Mouse (Mus musculus) hindbrain, embryonic 14.5 days (tissue): ENCODE measurements around the gene Stk38l. TPM values are rescaled to one million over a fixed set of nuclear protein-coding genes. Genes with fewer than 3 reads are reported as not detected.
"Not testable (repeated sequence)": the region's sequence is repeated elsewhere in the genome, so short reads cannot be mapped to it uniquely, and the experiment has no call there.

Source experiments
- ATAC-seq: fragments of 200-750 bp; cut with Nextera tagmentation; 2 replicates; pipeline ENCODE4 v1.8.0; 2017; ENCODE audit warnings: moderate number of reproducible peaks, mild to moderate bottlenecking, moderate TSS enrichment, moderate library complexity; ENCODE audit not compliant: low FRiP score
- DNase-seq: peaks from one replicate; pipeline ENCODE4 v3.0.0-alpha.2; 2015; ENCODE audit warnings: low spot score
- H3K27ac ChIP-seq: fragments of 300-500 bp; sonication (generic); 2 replicates; pipeline ENCODE4 v1.5.1; 2014; ENCODE audit warnings: mild to moderate bottlenecking, moderate library complexity
- H3K27me3 ChIP-seq: fragments of 300-500 bp; sonication (generic); 2 replicates; pipeline ENCODE4 v1.6.1; 2014; ENCODE audit warnings: mild to moderate bottlenecking, low read length, mixed read lengths; ENCODE audit not compliant: control insufficient read depth, insufficient read depth
- H3K36me3 ChIP-seq: fragments of 300-500 bp; sonication (generic); replicated peaks from 2 replicates; pipeline ENCODE4 v1.6.1; 2014; ENCODE audit not compliant: control insufficient read depth, insufficient read depth
- H3K4me1 ChIP-seq: fragments of 300-500 bp; sonication (generic); replicated peaks from 2 replicates; pipeline ENCODE4 v1.6.1; 2014; ENCODE audit warnings: antibody characterized with exemption, low read length, mixed read lengths; ENCODE audit not compliant: control insufficient read depth, insufficient read depth
- H3K4me2 ChIP-seq: fragments of 300-500 bp; sonication (generic); replicated peaks from 2 replicates; pipeline ENCODE4 v1.6.1; 2014; ENCODE audit warnings: mild to moderate bottlenecking, moderate library complexity
- H3K4me3 ChIP-seq: fragments of 300-500 bp; sonication (generic); replicated peaks from 2 replicates; pipeline ENCODE4 v1.5.1; 2014; ENCODE audit warnings: mild to moderate bottlenecking, low read length
- H3K9ac ChIP-seq: fragments of 300-500 bp; sonication (generic); 2 replicates; pipeline ENCODE4 v1.6.1; 2014
- H3K9me3 ChIP-seq: fragments of 300-500 bp; sonication (generic); 2 replicates; pipeline ENCODE4 v1.6.1; 2016; ENCODE audit warnings: low read length; ENCODE audit not compliant: control insufficient read depth
- WGBS: fragments of 180-500 bp; shearing (Covaris S2); extraction: QIAGEN DNeasy Blood & Tissue Kit; methylation state at CpG from one replicate; pipeline ENCODE4 v1.1.7; 2014; 5-methylcytosine and 5-hydroxymethylcytosine counted together
- polyA plus RNA-seq: library from polyadenylated mRNA; unstranded; fragments of >200 nt; fragmentation: Nextera tagmentation; extraction: Ambion mirVana; gene quantifications from 2 replicates; pipeline ENCODE4 v1.2.1, GENCODE M21; 2014

Stk38l gene
- polyA plus RNA-seq, 1 experiment from 2014 or later = 15.6 TPM

DNA sequence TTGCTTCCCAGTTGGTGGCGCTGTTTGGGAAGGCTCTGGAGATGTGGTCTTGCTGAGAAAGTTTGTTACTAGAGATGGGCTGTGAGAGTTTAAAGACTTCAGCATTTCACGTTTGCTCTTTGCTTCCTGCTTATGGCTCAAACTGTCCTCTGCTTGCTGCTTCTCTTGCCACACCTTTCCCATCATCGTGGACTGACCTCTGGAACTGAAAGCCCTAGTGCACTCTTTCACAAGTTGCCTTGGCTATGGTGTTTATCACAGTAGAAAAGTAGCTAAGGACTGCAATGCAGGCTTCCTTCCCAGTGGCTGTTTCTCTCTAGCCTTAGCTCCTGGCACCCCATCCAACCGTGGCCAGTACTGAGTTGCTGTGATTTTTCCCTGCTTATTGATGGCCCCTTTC lies 35.9 kb downstream of the Stk38l start:
- no peaks in the 10 kb centered on the region for H3K9me3 ChIP-seq
- no peak overlapping the region for H3K4me3 ChIP-seq
- DNase-seq (no peak), ATAC-seq (no peak)
- no peak overlapping the region for H3K9ac ChIP-seq
- no peak overlapping the region for H3K27ac ChIP-seq
- 70% methylated on average over 4 of the region's 4 CpGs for WGBS
- no peaks in the 10 kb centered on the region for H3K27me3 ChIP-seq
- no peak overlapping the region for H3K4me2 ChIP-seq
- H3K4me1 ChIP-seq = no peaks in the 10 kb centered on the region
- H3K36me3 ChIP-seq = peaks cover 3% of the 10 kb centered on the region; the same call in 1 of the 2 replicates

- H3K9me3 ChIP-seq = no peaks in the 10 kb centered on the region
- no peak overlapping the region for H3K9ac ChIP-seq
- WGBS = 61% methylated on average over 5 of the region's 5 CpGs
- no peak overlapping the region for H3K4me2 ChIP-seq
- ATAC-seq (0 out of 2 replicates have a peak, but pooled peaks have one; percentile 6), DNase-seq (peak; percentile 60)
- H3K27ac ChIP-seq = no peak overlapping the region
- peaks cover 6% of the 10 kb centered on the region for H3K36me3 ChIP-seq
- no peak overlapping the region for H3K4me3 ChIP-seq
- no peaks in the 10 kb centered on the region for H3K4me1 ChIP-seq
- no peaks in the 10 kb centered on the region for H3K27me3 ChIP-seq
Measured at GRCm38 (mm10) chr6:146762264-146762898, 37.6 kb downstream of the Stk38l start.

DNA sequence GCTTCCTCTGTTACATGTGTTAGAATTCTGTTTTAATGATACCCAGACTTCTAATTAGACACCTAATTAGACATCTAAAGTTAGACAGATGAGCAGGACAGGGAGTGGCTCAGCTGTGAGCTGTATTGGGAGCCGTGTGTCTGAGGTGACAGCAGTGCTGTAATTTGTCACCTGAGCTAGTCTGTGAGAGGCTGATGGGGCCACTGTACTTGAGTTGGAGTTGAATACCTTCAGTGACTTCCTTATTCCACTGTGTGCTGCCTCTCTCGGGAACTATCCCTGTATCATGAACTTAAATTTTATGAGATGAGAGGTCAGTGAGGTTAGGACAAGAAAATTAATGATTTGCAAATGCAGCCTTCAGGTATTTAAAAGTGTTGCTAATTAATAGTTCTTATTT lies 39.8 kb downstream of the Stk38l start:
- no peak for DNase-seq
- H3K4me3 ChIP-seq = no peak overlapping the region
- peaks cover 26% of the 10 kb centered on the region for H3K36me3 ChIP-seq
- WGBS = 66% methylated on average over 2 of the region's 2 CpGs
- H3K4me1 ChIP-seq = no peaks in the 10 kb centered on the region
- no peaks in the 10 kb centered on the region for H3K9me3 ChIP-seq
- no peak overlapping the region for H3K9ac ChIP-seq
- no peak overlapping the region for H3K4me2 ChIP-seq
- no peak overlapping the region for H3K27ac ChIP-seq
- H3K27me3 ChIP-seq = no peaks in the 10 kb centered on the region
- ATAC-seq = no peak

GRCm38 (mm10) chr6:146765270-146765669 lies 40.5 kb downstream of the Stk38l start:
- Histone ChIP-seq H3K36me3 (peaks cover 29% of the 10 kb centered on the region), H3K4me1 (no peaks in the 10 kb centered on the region), H3K9me3 (no peaks in the 10 kb centered on the region), H3K4me3 (no peak overlapping the region), H3K27ac (no peak overlapping the region), H3K4me2 (no peak overlapping the region), H3K27me3 (no peaks in the 10 kb centered on the region), H3K9ac (no peak overlapping the region)
- no peak for DNase-seq
- WGBS = 86% methylated on average over 4 of the region's 4 CpGs
- no peak for ATAC-seq

- no peak overlapping the region for H3K4me3 ChIP-seq
- no peaks in the 10 kb centered on the region for H3K9me3 ChIP-seq
- no peaks in the 10 kb centered on the region for H3K4me1 ChIP-seq
- peaks cover 56% of the 10 kb centered on the region for H3K36me3 ChIP-seq
- DNase-seq = no peak
- ATAC-seq = no peak
- 92% methylated on average over 10 of the region's 10 CpGs for WGBS
- H3K27me3 ChIP-seq = no peaks in the 10 kb centered on the region
- no peak overlapping the region for H3K9ac ChIP-seq
- H3K4me2 ChIP-seq = no peak overlapping the region
- H3K27ac ChIP-seq = no peak overlapping the region
Measured at GRCm38 (mm10) chr6:146768813-146769404, 44.1 kb downstream of the Stk38l start.

- Histone ChIP-seq H3K4me3 (no peak overlapping the region), H3K4me2 (no peak overlapping the region), H3K27ac (no peak overlapping the region), H3K4me1 (no peaks in the 10 kb centered on the region), H3K36me3 (peaks cover 68% of the 10 kb centered on the region), H3K27me3 (no peaks in the 10 kb centered on the region), H3K9ac (no peak overlapping the region), H3K9me3 (no peaks in the 10 kb centered on the region)
- ATAC-seq (no peak), DNase-seq (no peak)
- WGBS = 77% methylated on average over 6 of the region's 6 CpGs
Measured at GRCm38 (mm10) chr6:146770005-146770745, 45.4 kb downstream of the Stk38l start.

GRCm38 (mm10) chr6:146770808-146771207 lies 46.0 kb downstream of the Stk38l start:
- Histone ChIP-seq H3K9ac (no peak overlapping the region), H3K27me3 (no peaks in the 10 kb centered on the region), H3K36me3 (peaks cover 68% of the 10 kb centered on the region), H3K4me1 (no peaks in the 10 kb centered on the region), H3K4me3 (no peak overlapping the region), H3K9me3 (no peaks in the 10 kb centered on the region), H3K4me2 (no peak overlapping the region), H3K27ac (no peak overlapping the region)
- ATAC-seq = no peak
- WGBS = 90% methylated on average over 5 of the region's 5 CpGs
- DNase-seq = no peak

- not testable (repeated sequence) for H3K27ac ChIP-seq, H3K4me3 ChIP-seq, DNase-seq, H3K4me2 ChIP-seq, H3K9me3 ChIP-seq, ATAC-seq, H3K27me3 ChIP-seq, H3K9ac ChIP-seq, H3K4me1 ChIP-seq
- peaks cover 38% of the 10 kb centered on the region for H3K36me3 ChIP-seq
- 80% methylated on average over 8 of the region's 8 CpGs for WGBS
Measured at GRCm38 (mm10) chr6:146775864-146776263, 51.1 kb downstream of the Stk38l start.

- Histone ChIP-seq H3K36me3 (peaks cover 29% of the 10 kb centered on the region), H3K9ac (no peak overlapping the region), H3K4me2 (no peak overlapping the region), H3K9me3 (no peaks in the 10 kb centered on the region), H3K4me1 (no peaks in the 10 kb centered on the region), H3K4me3 (no peak overlapping the region), H3K27ac (no peak overlapping the region), H3K27me3 (no peaks in the 10 kb centered on the region)
- WGBS = 3% methylated on average over 2 of the region's 2 CpGs
- no peak for ATAC-seq
- DNase-seq = no peak
Measured at GRCm38 (mm10) chr6:146776610-146777389, 52.0 kb downstream of the Stk38l start.
